Mouse (Mus musculus): ENCODE measurements around the gene Gdpgp1.

Gene Gdpgp1

DNA sequence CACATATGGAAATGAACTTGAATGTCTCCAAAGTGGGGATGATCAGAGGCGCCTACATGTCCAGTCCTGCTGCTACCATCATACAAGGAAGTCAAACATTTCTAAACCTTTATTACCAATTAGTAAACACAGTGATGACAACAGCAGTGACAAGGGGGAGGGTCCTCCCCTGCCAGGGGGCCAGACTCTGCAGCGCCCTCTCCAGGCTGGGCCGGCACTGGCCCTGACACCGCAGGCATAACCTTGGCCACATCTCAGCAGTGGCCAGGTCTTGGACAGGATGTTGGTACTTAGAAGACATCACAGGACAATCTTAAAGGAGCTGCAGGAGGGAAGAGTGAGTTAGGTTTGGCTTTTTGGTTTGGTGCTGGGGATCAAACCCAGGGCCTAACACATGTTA lies 5.6 kb upstream of the Gdpgp1 start:
- DNase-seq (ENCODE audit: low read depth) = peak; percentile 26

GRCm38 (mm10) chr7:80230196-80230595 lies 2.5 kb upstream of the Gdpgp1 start:
- no peak for DNase-seq (ENCODE audit: low read depth)

DNA sequence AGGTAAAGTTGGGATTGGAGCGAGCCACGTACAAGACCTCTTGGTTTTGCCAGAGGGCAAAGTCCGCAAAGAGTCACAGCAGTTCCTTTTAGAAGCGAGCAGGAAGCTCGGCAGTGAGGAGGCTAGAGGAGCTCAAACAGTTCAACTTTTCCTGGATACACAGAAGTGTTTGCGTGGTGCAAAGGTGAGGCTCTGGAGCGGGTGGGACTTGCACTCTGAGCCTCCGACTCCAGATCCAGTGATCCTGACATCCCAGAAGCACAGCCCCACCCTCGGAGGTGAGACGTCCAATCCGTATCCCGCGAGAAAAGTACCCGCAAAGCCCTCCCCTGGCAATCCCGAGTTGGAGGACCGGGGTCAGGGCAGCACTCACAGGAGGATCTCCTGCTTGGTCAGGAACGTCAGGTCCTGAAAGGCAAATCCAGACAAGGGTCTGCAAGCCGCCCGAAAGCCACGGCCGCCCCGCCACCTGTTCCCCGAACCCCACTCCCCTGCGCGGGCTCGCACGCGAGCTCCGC lies 635 bp upstream of the Gdpgp1 start:
- peak; percentile 58 for DNase-seq (ENCODE audit: low read depth)

DNA sequence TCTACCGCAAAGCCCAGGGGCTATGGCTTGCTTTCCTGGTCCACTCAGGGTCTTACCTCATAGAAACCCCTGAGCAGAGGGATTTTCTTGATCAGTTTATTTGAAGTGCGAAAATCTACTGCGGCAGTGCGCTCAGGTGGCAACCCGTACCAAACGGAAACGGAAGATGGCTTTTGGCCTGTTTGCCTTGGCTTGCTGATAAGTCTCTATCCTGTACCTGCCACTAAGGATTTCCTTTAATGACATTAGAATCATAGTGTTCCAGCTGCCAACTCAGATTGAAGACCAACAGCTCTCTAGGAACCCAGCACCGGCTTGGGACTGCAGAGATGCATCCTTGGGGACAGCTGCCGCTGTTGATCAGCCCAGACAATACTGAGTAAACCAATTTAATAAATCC lies 1.1 kb downstream of the Gdpgp1 start:
- peak; percentile 42 for DNase-seq (ENCODE audit: low read depth)

DNA sequence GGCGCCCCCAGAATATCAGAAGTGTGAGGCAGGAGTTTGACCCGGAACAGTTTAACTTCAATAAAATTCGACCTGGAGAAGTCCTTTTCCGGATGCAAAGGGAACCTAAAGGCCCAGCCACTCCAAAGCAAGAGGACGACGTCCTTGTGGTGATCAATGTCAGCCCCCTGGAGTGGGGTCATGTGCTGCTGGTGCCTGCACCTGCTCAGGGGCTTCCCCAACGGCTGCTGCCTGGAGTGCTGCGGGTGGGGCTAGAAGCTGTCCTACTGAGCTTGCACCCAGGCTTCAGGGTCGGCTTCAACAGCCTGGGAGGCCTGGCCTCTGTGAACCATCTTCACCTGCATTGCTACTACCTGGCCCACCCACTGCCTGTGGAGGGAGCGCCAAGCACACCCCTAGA lies 5.9 kb downstream of the Gdpgp1 start:
- no peak for DNase-seq (ENCODE audit: low read depth)

DNA sequence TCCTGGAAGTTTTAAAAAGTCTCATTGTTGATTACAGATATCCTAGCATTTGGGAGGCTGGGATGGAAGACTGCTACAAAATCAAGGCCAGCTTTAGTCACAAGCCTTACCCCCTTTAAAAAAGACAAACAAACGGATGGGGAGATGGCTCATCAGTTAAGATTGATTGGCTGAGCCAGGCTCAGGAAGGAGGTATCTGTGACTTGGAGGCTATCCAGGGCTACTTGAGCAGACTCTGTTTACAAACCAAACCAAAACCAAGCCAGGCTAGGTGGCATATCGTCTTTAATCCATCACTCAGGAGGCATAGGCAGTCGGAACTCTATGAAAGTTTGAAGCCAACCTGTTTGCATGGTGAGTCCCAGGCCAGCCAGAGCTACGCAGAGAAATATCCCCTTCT lies 9.0 kb downstream of the Gdpgp1 start:
- DNase-seq (ENCODE audit: low read depth) = no peak

GRCm38 (mm10) chr7:80244851-80245250 lies 12.2 kb downstream of the Gdpgp1 start:
- DNase-seq (ENCODE audit: low read depth) = no peak

GRCm38 (mm10) chr7:80246148-80246721 lies 13.6 kb downstream of the Gdpgp1 start, which contains the start of gene Ttll13:
Gene Ttll13 (plus strand): TSS chr7:80246376.
- peak; percentile 96 for DNase-seq (ENCODE audit: low read depth)

DNA sequence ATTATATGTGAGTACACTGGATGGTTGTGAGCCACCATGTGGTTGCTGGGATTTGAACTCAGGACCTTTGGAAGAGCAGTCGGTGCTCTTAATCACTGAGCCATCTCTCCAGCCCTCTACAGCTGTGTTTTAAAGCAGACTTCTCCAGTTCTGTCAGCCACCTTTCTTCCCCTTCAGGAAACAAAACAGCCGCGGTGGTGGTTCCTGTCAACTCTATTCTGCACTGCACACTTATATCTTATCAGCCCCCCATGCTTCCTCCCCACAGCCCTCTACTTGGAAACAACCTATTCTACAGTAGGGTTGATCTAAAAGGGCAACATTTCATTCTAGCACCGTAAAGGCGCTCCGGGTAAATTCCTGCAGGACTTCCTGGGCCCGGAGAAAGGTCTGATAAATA lies 14.2 kb downstream of the Gdpgp1 start:
- no peak for DNase-seq (ENCODE audit: low read depth)

GRCm38 (mm10) chr7:80252437-80252836 lies 19.8 kb downstream of the Gdpgp1 start:
- no peak for DNase-seq (ENCODE audit: low read depth)

GRCm38 (mm10) chr7:80252886-80253285 lies 20.2 kb downstream of the Gdpgp1 start:
- DNase-seq (ENCODE audit: low read depth) = no peak

DNA sequence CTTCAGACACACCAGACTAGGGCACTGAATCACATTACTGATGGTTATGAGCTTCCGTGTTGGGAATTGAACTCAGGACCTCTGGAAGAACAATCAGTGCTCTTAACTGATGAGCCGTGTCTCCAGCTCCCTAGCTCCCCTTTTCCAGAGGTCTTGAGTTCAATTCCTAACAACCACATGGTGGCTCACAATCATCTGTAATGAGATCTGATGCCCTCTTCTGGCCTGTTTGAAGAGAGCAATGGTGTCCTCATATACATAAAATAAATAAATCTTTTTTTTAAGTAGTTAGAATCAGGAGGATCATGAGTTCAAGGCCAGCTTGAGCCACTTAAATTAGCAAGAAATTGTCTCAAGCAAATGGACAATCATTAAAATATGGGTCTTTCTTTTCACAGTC lies 23.3 kb downstream of the Gdpgp1 start:
- DNase-seq (ENCODE audit: low read depth) = peak; percentile 29

GRCm38 (mm10) chr7:80257706-80258105 lies 25.0 kb downstream of the Gdpgp1 start:
- DNase-seq (ENCODE audit: low read depth) = no peak

DNA sequence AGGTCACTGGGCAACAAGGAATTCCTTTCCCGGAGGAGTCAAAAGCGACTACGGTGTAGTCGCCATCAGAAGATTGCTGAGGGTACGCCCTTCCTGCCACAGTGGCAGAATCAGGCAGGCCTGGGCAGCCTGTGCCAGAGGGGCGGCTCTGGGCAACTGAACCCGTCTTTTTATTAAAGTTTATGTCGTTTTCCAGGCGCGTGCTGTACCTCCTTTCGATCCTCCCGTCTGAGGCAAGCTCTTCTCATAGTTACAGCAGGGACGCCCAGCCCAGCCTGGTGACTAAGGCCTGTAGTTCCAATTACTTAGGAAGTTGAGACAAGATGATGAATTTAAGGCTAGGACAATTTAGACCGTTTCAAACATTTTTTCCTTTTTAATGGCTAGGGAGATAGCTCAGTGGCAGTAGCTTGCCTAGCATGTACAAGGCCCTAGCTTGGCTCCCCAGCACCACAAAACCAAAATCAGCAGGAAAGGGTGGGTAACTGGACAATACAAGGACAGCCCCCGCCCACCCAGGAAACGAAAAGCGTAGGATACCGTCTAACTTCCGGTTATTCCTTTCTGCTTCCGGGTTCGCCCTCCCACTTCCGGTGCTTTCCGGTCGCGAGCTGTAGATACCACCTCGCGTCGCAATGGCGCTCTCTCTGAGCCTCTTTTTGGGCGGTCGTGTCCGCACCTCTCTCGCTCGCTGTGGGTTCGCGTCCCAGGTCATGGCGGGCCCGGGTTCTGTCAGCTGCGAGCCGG lies 28.1 kb downstream of the Gdpgp1 start, which contains the start of gene Ngrn:
Ngrn (plus strand) TSS at position 591 of the 747 bp plus-strand sequence.
- peak; percentile 87 for DNase-seq (ENCODE audit: low read depth)

DNA sequence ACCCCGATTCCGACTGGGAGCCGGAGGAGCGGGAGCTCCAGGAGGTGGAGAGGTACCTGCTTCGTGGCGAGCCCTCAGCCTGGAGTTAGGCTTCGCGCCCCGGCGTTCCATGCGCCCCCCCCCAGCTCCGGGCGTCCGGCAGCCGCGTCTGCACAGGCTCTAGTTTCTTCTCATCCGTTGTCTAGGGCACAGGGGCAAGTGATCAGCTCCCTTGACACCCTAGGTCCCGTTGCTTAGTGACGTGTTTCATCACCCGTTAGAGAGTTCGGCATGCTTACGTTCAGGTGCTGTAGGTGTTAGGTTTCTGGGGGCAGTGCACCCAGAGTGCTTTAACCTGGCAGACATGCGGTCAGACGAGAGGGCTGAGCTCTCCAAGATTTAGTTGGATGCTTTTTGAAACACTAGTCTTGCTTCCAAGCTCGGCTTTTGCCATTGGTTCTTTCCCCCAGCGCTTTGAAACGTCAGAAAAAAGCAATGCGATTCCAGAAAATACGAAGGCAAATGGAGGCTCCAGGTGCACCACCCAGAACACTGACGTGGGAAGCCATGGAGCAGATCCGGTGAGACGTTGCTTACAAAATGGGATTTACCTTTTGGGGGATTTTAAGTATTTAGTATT lies 28.8 kb downstream of the Gdpgp1 start:
- DNase-seq (ENCODE audit: low read depth) = no peak

DNA sequence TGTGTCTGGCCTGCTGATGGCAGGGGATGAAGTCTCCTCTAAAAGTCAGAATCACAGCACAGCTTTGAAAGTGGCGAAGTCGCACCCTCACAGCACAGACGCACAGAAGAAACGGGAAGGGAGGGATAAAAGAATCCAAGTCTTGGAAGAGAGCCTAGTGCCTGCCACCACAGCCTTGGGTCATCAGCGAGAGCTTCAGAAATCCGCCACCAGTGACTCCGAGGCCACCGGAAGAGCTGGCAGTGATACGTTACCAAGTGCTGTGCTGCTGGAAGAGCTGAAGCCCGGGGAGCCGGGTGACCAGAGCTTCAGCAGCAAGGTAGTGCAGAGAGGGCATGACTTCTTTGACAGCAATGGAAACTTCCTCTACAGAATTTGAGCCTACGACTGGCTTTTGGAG lies 31.9 kb downstream of the Gdpgp1 start:
- DNase-seq (ENCODE audit: low read depth) = no peak

- DNase-seq (ENCODE audit: low read depth) = no peak
These were observed 35.1 kb downstream of the Gdpgp1 start for GRCm38 (mm10) chr7:80267764-80268163.

GRCm38 (mm10) chr7:80268897-80269750 lies 36.5 kb downstream of the Gdpgp1 start, which contains the start of gene Vps33b:
Gene Vps33b (plus strand): TSS chr7:80269649.
- DNase-seq (ENCODE audit: low read depth) = peak; percentile 95

GRCm38 (mm10) chr7:80269751-80270255 lies 37.1 kb downstream of the Gdpgp1 start:
- DNase-seq (ENCODE audit: low read depth) = no peak

DNA sequence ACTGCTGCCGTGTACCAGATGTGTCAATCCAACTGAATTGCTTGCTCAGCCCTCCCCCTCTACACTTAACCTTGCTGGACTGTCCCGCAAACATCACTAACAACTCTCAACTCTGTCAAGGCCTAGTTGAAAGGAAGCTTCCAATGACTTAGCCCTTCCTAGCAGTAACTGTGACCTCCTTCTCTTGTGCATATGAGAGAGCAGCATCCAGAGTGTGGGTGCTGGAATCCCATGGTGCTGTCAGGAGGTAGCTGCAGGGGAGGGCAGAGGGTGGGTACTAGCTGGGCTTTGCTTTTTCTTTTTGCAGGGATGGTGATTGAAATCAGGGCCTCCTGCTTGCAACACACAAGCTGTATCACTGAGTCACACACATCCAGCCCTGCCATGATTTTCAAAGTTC lies 40.8 kb downstream of the Gdpgp1 start:
- no peak for DNase-seq (ENCODE audit: low read depth)

DNA sequence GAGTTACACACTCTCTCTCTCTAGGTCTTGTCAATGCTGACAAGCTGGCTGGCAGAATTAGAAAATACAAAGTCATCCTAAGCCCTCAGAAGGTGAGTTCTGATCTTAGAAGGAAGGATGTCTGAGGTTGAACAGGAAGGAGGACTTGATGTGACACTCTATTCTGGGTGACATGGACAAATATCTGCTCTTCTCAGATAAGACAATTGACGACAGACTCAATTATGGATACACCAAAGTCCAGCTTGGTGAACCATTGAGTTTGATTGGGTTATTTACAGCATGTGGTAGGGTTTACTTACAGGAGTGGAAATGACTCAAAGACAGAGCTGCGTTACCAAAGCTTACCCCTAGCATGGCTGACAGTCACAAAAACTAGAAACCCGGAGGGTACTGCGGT lies 43.7 kb downstream of the Gdpgp1 start:
- no peak for DNase-seq (ENCODE audit: low read depth)

GRCm38 (mm10) chr7:80280032-80280431 lies 47.4 kb downstream of the Gdpgp1 start:
- no peak for DNase-seq (ENCODE audit: low read depth)
